Mouse (Mus musculus) granulocyte monocyte progenitor cell, adult 5-6 weeks (primary cell): ENCODE results near the gene Rps3a1. TPM values are rescaled to one million over a fixed set of nuclear protein-coding genes. Genes with fewer than 3 reads are reported as not detected.

ENCODE experiments used
- ATAC-seq: replicated peaks from 2 replicates; pipeline ENCODE4 v1.8.0; 2016; ENCODE audit warnings: mild to moderate bottlenecking, moderate TSS enrichment, inconsistent platforms; ENCODE audit not compliant: poor library complexity, severe bottlenecking
- total RNA-seq, 2 experiments: library from RNA; stranded (forward) in 1 of 2; stranded (reverse) in 1 of 2; fragments of 200-712, 200-1000 nt in 1 of 2; fragments of >200 nt in 1 of 2; fragmentation: Nextera tagmentation in 1 of 2; gene quantifications; 2 replicates each; pipeline ENCODE4 v1.2.3; 2014 to 2017

Gene Rps3a1
- total RNA-seq, 2 experiments from 2014 or later, result 3,744 to 6,425 TPM

DNA sequence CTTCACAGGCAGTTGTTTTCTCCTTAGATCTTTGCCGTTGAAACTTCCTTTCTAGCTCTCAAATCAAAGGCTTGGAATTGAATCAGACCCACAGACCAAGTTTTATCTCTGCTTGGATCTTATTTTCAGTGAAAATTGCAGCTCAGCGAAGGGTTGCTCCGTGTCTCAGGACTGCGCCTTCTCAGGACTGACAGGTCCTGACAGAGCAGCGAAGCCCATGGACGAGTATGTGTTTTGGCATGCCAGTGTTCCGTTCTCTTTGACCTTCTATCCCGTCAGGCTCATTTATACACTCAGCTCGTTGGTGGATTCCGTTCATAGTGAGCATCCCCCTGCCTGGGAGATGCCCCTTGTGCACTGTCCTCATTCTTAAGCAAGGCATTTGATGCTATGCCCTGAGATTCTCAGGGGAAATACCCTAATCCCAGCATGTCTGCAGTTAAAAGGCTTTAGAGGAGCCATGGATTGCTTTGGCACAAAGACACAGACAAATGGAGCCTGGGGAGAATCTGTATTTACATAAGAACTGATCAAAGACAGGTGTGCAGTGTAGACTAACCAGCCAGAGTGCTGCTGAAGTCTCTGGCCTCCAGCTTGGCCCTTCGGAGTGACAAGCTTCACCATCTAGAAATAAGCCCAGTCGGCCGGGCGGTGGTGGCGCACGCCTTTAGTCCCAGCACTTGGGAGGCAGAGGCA is 23.1 kb downstream of the Rps3a1 start:
- ATAC-seq, result no peak

DNA sequence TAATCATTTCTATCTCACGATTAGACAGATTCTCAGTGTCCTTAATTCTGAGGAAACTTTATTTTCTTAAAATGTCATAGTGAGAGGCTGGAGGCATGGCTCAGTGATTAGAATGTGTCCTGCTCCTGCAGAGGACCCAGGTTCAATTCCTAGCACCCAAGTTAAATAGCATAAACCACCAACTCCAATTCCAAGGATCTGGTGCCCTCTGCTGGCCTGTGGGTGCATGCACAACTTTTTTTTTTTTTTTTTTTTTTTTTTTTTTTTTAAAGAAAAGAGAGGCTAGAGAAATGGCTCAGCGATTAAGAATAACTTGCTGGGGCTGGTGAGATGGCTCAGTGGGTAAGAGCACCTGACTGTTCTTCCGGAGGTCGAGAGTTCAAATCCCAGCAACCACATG is 25.6 kb downstream of the Rps3a1 start:
- ATAC-seq, result no peak

DNA sequence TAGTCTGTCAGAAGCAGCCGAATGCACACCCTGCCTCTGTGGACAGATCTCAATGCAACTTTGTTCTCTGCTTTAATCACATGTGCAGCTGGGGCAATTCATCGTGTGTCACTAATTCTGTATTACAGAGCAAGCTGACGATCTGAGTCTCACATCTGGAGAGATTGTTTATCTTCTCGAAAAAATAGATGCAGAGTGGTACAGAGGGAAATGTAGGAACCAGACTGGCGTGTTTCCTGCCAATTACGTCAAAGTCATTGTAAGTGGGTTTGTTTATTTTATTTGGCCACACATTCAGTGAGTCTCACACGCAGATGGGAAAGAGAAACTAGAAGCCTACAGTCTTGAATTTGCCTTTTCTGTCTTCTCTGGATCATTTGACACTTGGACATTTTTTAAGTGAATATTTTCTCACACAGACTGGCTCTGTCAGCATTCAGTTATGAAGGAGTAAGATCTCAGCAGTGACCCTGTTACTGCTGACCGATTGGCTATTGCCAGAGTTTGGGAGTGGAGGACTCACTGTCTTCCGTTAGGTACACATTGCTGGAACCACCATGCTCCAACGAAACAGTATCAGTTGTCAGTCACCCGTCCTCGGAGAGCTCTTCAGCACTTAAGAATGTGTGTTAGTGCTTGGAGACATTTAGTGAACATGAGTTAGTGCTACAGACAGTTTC is 27.7 kb downstream of the Rps3a1 start:
- ATAC-seq, result no peak

DNA sequence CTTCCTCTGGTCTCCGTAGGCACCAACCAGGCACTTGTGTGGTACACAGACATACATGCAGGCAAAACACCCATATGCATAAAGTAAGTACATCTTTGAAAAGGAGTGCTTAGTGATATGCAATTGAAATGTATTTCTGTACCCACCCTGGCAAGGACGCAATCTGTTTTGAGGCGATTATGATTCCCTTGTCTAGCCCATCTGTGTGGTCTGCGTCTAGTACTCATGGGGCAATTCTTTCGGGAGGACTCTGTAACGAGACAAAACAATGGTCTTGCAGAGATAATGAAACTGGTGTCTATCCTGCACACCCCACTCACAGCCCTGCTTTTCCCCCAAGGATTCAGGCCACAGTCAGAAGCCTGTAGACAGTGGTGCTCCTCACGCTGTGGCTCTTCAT is 29.7 kb downstream of the Rps3a1 start:
- no peak for ATAC-seq

DNA sequence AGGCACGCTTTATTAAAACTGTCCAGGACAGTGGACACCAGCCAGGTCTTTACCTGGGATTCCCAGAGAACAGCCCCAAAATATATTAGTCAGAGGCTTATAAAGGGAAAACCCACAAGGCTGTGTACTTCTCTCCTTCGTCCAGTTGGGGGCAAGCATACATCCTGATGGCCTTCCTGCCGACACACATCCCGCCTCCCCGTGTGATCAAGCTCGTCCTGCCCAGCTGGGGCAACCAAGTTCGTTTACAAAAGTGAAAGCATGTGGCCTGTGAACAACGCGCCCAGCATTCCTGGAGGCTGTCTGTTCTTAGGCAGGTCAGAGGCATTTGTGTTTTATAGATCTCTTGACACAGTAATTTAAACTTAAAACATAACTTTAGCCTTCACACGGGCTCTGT is 32.4 kb downstream of the Rps3a1 start:
- peak; percentile 99 for ATAC-seq

DNA sequence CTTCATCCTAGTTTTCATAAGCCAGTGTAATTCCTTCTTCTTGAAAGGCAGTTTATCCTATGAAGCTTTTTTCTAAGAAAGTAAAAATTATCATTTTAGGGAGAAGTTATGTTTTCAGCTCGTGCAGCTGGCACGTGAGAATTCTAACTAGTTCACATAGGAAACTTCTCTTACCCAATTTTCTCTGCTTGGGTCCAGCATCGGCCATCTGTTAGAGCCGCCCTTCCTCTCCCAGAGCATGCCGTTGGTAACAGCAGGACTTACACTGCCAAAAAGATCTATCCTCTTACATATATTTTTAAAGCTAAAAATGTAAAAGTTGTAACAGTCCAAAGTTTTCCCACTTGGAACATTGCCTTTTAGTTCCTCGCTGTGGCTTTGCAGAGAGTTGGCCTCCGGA is 33.4 kb downstream of the Rps3a1 start:
- no peak for ATAC-seq

DNA sequence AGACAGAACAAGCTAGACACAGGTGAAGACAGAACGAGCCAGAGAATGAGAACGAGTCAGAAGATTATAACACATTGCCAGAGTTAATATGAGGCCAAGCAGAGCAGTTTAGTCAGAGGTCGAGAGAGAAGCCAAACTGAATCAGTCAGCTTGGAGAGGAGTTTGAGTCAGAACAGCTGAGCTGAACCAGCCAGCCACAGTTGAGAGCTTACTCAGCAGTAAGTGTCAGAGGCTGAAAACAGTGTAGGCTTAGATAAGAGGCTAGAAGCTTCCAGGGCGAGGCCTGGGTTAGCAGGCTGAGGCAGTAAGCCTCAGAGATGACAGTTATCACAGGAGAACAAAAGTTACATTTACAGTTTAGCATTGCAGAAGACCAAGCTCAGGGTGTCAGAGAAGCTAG is 33.9 kb downstream of the Rps3a1 start:
- no peak for ATAC-seq

DNA sequence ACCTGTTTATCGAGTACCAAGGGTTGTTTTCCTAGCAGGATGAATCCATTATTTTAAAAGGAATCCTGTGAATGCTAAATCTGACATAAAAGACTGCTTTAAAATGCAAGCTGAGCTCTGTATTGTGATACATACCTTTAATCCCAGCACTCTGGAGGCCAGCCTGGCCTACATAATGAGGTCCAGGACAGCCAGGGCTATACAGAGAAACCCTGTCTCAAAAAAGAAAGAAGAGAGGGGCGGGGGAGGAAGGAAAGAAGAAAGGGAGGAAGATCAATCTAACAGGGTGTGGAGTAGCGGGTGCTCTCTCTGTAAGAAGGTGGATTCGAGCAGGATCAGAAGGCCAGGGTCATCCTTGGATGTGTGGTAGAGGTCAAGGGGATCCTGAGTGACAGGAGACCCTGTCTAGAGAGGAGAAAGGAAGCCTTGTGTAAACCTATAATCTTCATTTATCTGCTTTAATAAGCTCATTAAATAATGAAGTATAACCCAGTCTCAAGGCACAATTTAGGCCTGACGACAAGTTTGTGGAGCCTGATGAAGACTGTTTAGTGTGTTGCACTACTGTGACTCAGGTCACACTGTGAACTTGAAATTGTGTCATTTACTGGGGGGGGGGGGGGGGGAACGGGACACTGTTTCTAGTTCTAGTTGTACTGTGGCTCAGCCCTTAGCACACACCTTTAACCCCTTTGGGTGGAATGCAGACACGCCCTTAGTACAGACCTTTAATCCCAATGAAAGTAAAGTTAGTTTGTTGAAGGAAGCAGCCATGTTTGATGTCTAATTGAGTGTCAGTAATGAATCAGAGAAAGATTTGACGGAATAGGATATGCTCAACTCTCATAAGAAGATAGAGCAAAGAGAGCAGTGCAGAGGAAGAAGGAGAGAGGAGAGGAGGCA is 34.6 kb downstream of the Rps3a1 start:
- ATAC-seq, result no peak

DNA sequence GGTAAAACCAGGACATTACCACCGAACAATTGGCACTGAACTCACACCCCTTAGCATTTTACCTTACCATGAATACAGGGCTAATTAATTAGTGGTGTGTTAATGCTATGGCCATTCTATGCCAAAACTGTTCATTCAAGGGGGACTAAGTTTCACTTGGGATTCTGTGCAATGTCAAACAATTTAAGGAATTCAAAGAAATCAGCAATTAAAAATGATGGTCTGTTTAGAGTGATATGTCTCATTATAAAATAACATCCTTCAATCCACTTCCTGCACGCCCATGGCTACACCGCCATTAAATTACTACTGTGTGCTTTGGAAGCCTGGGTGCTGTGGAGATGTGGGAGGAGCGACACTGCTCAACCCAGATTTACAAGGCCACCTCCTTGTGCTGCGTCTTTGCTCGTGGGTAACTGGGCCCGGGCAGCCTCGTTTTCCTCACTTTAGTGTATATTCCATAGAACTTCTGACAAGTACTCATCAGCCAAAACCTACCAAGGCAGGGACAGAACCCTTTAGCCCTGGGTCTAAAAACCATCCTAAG is 36.3 kb downstream of the Rps3a1 start:
- no peak for ATAC-seq

DNA sequence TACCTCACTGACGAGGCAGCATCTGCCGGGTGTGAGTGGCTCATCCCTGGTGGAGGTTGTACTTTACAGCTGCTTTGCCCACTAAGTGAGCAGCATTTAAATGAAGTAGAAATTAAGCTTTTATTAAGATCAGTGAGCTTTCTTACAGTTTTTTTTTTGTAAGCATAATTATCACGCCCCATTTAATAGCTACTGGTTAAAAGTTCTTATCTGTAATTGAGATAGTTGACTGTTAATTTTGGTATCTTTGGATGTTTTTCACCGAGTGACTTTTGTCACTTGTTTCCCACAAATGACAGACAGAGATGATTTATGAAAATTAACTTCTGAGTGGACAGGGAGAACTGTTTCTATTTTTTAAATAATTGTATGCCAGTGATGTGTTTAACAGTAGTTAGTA is 37.6 kb downstream of the Rps3a1 start:
- no peak for ATAC-seq

DNA sequence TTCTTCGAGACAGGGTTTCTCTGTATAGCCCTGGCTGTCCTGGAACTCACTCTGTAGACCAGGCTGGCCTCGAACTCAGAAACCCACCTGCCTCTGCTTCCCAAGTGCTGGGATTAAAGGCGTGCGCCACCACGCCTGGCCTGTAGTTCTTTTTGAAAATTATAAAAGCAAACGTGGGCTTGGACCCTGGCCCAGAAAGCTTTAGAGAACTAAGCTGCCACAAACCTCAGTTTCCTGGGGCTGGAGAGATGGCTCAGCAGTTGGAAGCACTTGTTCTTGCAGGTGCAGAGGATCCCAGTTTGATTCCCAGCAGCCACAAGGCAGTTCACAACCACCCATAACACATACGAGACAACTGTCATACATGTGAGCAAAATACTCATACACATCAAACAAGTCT is 38.1 kb downstream of the Rps3a1 start:
- 0 out of 2 replicates have a peak, but pooled peaks have one; percentile 26 for ATAC-seq

DNA sequence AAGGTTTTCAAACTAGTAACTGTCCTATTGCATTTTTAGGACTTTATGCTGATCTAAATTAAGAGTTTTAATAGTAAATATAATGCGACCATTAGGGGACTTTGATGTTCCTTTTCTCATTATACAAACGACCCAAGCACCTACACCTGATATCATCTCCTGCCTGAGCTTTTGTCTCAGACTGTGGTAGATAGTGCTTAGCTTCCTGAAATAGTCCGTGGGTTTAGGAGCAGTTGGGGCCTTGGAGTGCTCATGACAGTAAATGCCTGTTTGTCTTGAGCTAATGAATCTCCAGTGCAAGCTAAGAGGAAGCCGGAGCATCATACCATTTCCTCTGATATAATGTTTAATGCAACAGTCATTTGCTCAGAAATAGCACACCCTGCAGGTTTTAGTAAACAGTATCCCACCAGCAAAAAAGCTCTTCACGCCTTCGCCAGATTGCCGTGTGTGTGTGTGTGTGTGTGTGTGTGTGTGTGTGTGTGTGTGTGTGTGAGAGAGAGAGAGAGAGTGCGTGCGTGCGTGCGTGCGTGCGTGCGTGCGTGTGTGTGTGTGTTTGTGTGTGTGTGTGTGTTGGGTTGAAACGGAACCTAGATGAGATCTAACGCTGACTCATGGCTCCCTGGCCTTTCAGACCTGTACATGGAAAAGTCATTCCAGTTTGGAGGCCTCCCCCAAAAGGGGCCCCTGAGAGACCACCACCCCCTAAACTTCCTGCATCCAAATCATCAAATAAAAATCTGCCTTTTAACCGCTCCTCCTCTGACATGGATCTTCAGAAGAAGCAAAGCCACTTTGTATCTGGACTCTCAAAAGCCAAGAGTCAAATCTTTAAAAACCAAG is 38.8 kb downstream of the Rps3a1 start:
- ATAC-seq, result peak; percentile 75

DNA sequence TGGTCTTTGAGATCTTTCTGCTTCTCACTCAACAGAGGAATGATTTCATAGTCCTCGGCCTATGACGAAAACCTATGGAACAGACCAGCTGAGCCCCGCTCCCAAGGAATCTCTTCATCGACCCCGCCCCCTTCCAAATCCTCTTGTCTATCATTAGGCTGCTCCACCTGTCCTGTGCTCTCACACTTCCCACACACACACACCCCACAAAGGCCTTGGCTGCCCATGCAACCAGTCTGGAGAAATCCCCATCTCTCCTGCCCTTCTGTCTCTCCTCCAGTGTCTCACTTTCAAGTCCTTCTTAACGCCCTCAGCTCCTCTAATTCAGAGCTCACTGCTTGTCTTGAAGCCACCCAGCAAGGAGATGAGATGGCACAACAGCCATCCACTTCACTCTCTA is 40.5 kb downstream of the Rps3a1 start:
- ATAC-seq, result no peak

DNA sequence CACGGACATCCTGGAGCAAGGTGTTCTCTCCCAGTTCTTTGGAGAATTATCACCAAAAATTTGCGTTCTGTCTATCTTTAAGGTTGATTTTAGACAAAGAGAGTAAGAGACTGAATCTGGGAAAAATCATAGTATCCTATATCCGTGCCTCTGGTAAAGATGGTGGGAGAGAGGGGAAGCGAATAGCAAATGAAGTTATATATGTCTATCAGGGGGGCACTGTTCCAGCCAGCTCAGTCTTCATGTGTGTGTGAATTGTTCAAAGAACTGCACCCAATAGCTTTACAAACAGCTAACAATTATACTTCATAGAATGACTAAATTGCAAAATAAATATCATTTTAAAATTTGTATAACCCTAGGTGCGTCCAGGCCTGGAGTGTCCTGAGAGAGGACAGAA is 48.6 kb downstream of the Rps3a1 start:
- ATAC-seq, result no peak

DNA sequence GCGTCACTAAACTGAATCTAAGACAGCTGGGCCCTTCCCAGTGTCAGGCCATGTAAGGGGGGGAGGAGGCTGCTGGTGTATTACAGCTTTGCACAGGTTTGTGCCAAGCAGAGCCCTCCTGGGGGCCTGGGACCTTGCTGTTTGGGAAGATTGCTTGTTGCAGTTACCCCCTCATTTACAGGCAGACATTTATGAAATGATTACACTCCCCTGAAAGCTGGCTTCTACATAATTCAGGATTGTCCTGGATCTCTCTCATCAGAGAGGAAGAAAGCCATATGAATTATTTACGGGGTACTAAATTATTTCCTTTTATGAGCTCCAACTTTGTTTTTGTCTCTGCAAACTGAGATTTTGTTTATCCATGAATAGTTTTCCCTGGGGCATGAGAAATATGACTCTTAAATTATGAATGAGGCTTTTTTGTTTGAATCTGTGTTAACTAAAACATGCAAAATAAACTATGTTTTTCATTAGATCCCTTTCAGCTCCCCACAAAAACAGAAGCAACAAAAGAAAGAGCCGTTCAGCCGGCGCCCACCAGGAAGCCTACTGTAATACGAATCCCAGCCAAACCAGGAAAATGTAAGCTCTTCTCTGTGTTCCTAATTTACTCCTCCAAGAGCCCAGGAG is 49.2 kb downstream of the Rps3a1 start:
- no peak for ATAC-seq

Other genes with a start within 250 kb of the Rps3a1 start
- gene Sh3d19, start 171.6 kb downstream of the Rps3a1 start, total RNA-seq (2014; fragmentation: Nextera tagmentation), result 2.0 and 4.2 TPM in 2 replicates
- gene Sh3d19, start 171.6 kb downstream of the Rps3a1 start, total RNA-seq (2017), result 10.6 and 11.5 TPM in 2 replicates
- gene Prss48, start 140.2 kb downstream of the Rps3a1 start, total RNA-seq (2014; fragmentation: Nextera tagmentation), result not detected in 2 replicates
- not detected in 2 replicates for gene Prss48, start 140.2 kb downstream of the Rps3a1 start, total RNA-seq (2017)
- gene Lrba, start 82.0 kb upstream of the Rps3a1 start, total RNA-seq (2014; fragmentation: Nextera tagmentation), result 14.0 and 15.8 TPM in 2 replicates
- gene Lrba, start 82.0 kb upstream of the Rps3a1 start, total RNA-seq (2017), result 19.3 and 21.8 TPM in 2 replicates